Mouse (Mus musculus): ENCODE measurements around the gene Gm7029. TPM values are rescaled to one million over a fixed set of nuclear protein-coding genes. Genes with fewer than 3 reads are reported as not detected.

Gene Gm7029
- polyA plus RNA-seq, 1 experiment = not detected

DNA sequence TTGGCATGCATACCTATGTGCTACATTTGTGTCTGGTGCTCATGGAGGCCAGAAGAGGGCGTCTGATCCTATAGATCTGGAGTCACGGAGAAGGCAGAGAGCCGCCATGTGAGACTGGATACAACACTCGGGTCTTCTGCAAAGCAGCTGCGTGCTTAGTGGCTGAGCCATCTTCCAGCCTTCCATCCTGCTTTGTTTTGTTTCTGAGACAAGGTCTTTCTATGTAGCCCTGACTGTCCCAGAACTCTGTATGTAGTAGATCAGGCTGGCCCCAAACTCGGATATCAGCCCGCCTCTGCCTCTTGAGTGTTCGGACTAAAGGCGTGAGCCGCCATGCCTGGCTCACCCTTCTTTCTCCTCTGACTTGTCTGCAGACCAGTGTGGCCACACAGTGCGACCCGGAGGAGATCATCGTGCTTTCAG lies 41.3 kb downstream of the Gm7029 start:
- H3K4me1 ChIP-seq (ENCODE audit: control insufficient read depth, insufficient read depth, low read length) = peaks cover 13% of the 10 kb centered on the region; the same call in 1 of the 2 replicates
- 72% methylated on average over 13 of the region's 13 CpGs for WGBS
- no peak overlapping the region for H3K4me3 ChIP-seq (ENCODE audit: insufficient read depth, low read depth, low read length)
- no peaks in the 10 kb centered on the region; the same call in 1 of the 2 replicates for H3K36me3 ChIP-seq (ENCODE audit: control insufficient read depth, insufficient read depth, low read length)
- H3K27ac ChIP-seq (ENCODE audit: insufficient read depth, low read depth, low read length) = no peak overlapping the region
- no peak for DNase-seq
- no peaks in the 10 kb centered on the region for H3K27me3 ChIP-seq (replicated peaks; ENCODE audit: control insufficient read depth, insufficient read depth, low read length)
- TF ChIP-seq CTCF (conservative IDR thresholded peaks at IDR 0.05; ENCODE audit: insufficient read depth, insufficient read length, low read depth, low read length) (no peak), POLR2A (IDR thresholded peaks at IDR 0.05; ENCODE audit: low read depth, low read length) (no peak)

DNA sequence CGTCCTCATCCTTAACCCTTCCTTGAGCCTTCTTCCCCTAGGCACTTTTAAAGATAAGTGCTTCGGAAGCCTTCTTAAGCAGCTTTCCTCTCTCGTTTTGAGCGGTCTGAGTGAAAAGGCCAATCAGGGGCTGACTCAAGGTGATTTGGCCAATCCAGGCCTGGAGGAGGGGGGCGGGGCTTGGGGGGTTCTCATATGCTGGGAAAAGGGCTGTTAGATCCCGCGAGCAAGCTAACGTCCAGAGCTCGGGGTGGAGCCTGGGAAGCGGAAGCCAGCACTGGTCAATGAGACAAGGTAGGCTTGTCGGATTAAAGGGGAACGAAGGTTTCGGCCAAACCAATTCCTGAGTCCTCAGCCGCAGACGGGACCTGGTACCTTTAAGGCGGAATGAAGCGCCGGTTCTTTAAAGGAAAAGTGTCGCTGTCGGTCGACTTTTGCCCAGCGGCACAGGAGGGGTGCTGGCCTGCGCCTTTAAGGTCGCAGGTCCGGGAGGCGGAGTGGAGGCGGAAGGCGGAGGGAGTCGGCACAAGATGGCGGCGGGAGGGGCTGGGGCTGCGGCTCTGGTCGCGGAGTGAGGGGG lies 42.1 kb downstream of the Gm7029 start, which contains the start of the genes Tapbp and Zbtb22:
TSS of gene Tapbp (plus strand) at position 229 of the 580 bp plus-strand sequence.
TSS of gene Zbtb22 (plus strand) at position 234 of the 580 bp plus-strand sequence.
- H3K27me3 ChIP-seq (replicated peaks; ENCODE audit: control insufficient read depth, insufficient read depth, low read length) = no peaks in the 10 kb centered on the region
- H3K4me3 ChIP-seq (ENCODE audit: insufficient read depth, low read depth, low read length) = peak within 1 kb of the TSS; percentile 54
- H3K4me1 ChIP-seq (ENCODE audit: control insufficient read depth, insufficient read depth, low read length) = peaks cover 9% of the 10 kb centered on the region; the same call in 1 of the 2 replicates
- H3K27ac ChIP-seq (ENCODE audit: insufficient read depth, low read depth, low read length) = no peak within 1 kb of the TSS
- WGBS = under 1% methylated on average over 34 of the region's 34 CpGs
- no peak for TF ChIP-seq CTCF (conservative IDR thresholded peaks at IDR 0.05; ENCODE audit: insufficient read depth, insufficient read length, low read depth, low read length)
- no peak for TF ChIP-seq POLR2A (IDR thresholded peaks at IDR 0.05; ENCODE audit: low read depth, low read length)
- DNase-seq = peak; percentile 99
- no peaks in the 10 kb centered on the region; the same call in 1 of the 2 replicates for H3K36me3 ChIP-seq (ENCODE audit: control insufficient read depth, insufficient read depth, low read length)

DNA sequence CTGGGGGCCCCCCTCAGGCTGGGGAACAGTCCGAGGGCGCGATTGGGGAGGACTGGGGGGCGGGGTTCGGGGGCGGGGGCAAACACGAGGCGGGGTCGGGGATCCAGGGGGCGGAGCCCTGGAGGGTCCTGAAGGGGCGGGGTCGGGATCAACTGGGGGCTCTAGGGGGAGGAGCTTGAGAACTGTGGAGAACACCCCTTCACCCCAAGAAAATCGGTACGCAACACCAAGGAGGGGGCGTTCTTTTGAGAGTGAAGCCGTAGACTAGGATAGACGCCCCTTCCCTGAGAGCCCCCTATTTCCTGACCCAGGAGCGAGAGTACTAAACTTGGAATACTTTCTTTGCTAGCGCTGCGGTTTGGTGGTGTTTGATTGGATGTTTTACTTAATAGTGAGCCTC lies 42.7 kb downstream of the Gm7029 start:
- Histone ChIP-seq H3K27ac (ENCODE audit: insufficient read depth, low read depth, low read length) (no peak overlapping the region), H3K4me1 (ENCODE audit: control insufficient read depth, insufficient read depth, low read length) (peaks cover 9% of the 10 kb centered on the region; the same call in 1 of the 2 replicates), H3K36me3 (ENCODE audit: control insufficient read depth, insufficient read depth, low read length) (no peaks in the 10 kb centered on the region; the same call in 1 of the 2 replicates), H3K27me3 (replicated peaks; ENCODE audit: control insufficient read depth, insufficient read depth, low read length) (no peaks in the 10 kb centered on the region), H3K4me3 (ENCODE audit: insufficient read depth, low read depth, low read length) (peak overlapping the region; percentile 54)
- DNase-seq = peak; percentile 51
- WGBS = 3% methylated on average over 20 of the region's 20 CpGs
- no peak for TF ChIP-seq POLR2A (IDR thresholded peaks at IDR 0.05; ENCODE audit: low read depth, low read length)
- no peak for TF ChIP-seq CTCF (conservative IDR thresholded peaks at IDR 0.05; ENCODE audit: insufficient read depth, insufficient read length, low read depth, low read length)

DNA sequence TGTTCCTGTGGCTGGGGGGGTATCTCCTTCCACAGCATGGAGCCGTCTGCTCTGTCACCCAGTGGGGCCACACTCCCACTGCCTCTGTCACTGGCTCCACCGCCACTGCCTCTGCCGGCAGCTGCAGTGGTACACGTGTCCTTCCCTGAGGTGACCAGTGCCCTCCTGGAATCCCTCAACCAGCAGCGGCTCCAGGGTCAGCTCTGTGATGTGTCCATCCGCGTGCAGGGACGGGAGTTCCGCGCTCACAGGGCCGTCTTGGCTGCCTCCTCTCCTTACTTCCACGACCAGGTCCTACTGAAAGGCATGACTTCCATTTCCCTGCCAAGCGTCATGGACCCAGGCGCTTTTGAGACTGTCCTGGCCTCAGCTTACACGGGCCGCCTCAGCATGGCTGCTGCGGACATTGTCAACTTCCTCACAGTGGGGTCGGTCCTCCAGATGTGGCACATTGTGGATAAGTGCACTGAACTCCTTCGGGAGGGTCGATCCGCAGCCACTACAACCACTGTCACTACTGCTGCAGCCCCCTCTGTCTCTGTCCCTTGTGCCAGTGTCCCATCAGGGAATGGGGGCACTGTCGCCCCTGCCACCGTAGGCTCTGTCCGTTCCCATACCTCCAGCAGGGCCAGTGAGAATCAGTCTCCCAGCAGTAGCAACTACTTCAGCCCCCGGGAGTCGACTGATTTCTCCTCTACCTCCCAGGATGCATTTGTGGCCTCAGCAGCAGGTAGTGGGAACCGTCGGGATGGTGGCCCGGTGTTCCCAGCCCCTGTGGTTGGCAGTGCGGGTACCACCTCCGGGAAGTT lies 43.4 kb downstream of the Gm7029 start:
- TF ChIP-seq POLR2A (IDR thresholded peaks at IDR 0.05; ENCODE audit: low read depth, low read length) (no peak), CTCF (conservative IDR thresholded peaks at IDR 0.05; ENCODE audit: insufficient read depth, insufficient read length, low read depth, low read length) (no peak)
- Histone ChIP-seq H3K4me3 (ENCODE audit: insufficient read depth, low read depth, low read length) (peak overlapping the region; percentile 17), H3K27me3 (replicated peaks; ENCODE audit: control insufficient read depth, insufficient read depth, low read length) (no peaks in the 10 kb centered on the region), H3K36me3 (ENCODE audit: control insufficient read depth, insufficient read depth, low read length) (no peaks in the 10 kb centered on the region; the same call in 1 of the 2 replicates), H3K4me1 (ENCODE audit: control insufficient read depth, insufficient read depth, low read length) (peaks cover 9% of the 10 kb centered on the region; the same call in 1 of the 2 replicates), H3K27ac (ENCODE audit: insufficient read depth, low read depth, low read length) (no peak overlapping the region)
- no peak for DNase-seq
- WGBS = 70% methylated on average over 31 of the region's 31 CpGs

DNA sequence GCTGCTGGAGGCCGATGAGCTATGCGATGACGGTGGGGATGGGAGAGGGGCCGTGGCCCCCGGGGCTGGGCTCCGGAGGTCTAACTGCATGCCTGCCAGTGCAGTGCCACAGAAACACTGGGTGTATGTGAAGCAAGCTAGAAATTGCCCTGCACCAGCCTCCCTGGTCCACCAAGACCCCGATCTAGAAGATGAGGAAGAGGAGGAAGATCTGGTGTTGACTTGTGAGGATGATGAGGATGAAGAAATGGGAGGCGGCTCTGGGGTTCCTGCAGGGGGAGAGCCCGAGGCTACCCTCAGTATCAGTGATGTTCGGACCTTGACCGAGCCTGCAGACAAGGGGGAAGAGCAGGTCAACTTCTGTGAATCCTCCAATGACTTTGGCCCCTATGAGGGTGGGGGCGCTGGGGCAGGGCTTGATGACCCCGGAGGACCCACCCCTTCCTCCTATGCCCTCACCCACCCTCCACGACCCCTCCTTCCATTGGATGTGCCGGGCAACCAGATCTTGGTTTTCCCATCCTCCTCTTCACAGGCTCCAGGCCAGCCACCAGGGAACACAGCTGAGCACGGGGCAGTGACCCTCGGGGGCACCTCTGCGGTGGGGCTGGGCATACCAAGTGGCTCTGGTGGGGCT lies 44.1 kb downstream of the Gm7029 start:
- TF ChIP-seq CTCF (conservative IDR thresholded peaks at IDR 0.05; ENCODE audit: insufficient read depth, insufficient read length, low read depth, low read length) = no peak
- TF ChIP-seq POLR2A (IDR thresholded peaks at IDR 0.05; ENCODE audit: low read depth, low read length) = no peak
- no peak overlapping the region for H3K4me3 ChIP-seq (ENCODE audit: insufficient read depth, low read depth, low read length)
- 81% methylated on average over 18 of the region's 18 CpGs for whole genome bisulfite sequencing
- peaks cover 9% of the 10 kb centered on the region; the same call in 1 of the 2 replicates for H3K4me1 ChIP-seq (ENCODE audit: control insufficient read depth, insufficient read depth, low read length)
- no peak overlapping the region for H3K27ac ChIP-seq (ENCODE audit: insufficient read depth, low read depth, low read length)
- no peak for DNase-seq
- no peaks in the 10 kb centered on the region; the same call in 1 of the 2 replicates for H3K36me3 ChIP-seq (ENCODE audit: control insufficient read depth, insufficient read depth, low read length)
- no peaks in the 10 kb centered on the region for H3K27me3 ChIP-seq (replicated peaks; ENCODE audit: control insufficient read depth, insufficient read depth, low read length)

DNA sequence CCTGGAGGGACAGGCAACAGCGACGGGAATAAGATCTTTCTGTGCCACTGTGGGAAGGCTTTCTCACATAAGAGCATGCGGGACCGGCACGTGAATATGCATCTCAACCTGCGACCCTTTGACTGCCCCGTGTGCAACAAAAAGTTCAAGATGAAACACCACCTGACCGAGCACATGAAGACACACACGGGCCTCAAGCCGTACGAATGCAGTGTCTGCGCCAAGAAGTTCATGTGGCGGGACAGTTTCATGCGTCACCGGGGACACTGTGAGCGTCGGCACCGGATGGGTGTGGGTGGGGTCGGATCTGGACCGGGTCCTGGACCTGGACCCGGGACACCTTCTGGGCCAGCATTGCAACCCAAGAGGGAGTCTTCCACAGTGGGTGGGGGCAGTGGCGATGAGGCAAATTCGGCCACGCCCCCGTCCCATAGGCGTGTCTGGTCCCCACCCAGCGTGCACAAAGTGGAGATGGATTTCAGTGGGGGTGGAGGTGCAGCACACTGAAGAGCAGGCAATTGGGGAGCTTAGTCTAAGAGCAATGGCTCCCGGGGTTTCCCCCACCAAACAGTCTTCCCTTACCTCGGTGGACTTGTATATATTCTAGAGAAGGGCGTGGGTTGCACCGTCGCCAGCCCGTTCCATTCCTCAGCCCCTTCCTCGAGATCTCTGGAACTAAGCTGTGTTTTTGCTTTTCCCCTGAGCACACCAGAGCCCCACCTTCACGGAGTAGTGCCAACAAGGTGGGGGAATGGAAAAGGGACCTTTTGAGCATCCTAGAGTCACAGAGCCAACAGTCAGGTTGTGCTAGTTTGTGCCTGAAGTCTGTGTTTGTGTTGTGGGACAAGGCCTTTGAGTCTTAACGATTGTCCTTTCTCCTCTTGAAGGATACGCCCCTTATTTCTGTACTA lies 44.9 kb downstream of the Gm7029 start:
- TF ChIP-seq POLR2A (IDR thresholded peaks at IDR 0.05; ENCODE audit: low read depth, low read length) = no peak
- TF ChIP-seq CTCF (conservative IDR thresholded peaks at IDR 0.05; ENCODE audit: insufficient read depth, insufficient read length, low read depth, low read length) = no peak
- no peak for DNase-seq
- Histone ChIP-seq H3K27me3 (replicated peaks; ENCODE audit: control insufficient read depth, insufficient read depth, low read length) (no peaks in the 10 kb centered on the region), H3K27ac (ENCODE audit: insufficient read depth, low read depth, low read length) (peak overlapping the region; percentile 92), H3K36me3 (ENCODE audit: control insufficient read depth, insufficient read depth, low read length) (no peaks in the 10 kb centered on the region; the same call in 1 of the 2 replicates), H3K4me1 (ENCODE audit: control insufficient read depth, insufficient read depth, low read length) (peaks cover 9% of the 10 kb centered on the region; the same call in 1 of the 2 replicates), H3K4me3 (ENCODE audit: insufficient read depth, low read depth, low read length) (peak overlapping the region; percentile 99)
- WGBS = 59% methylated on average over 37 of the region's 37 CpGs

Data from kidney, adult 2 months (tissue).